Mouse (Mus musculus) megakaryocyte-erythroid progenitor cell, adult 5-6 weeks (primary cell): ENCODE results near the gene Acot7. TPM values are rescaled to one million over a fixed set of nuclear protein-coding genes. Genes with fewer than 3 reads are reported as not detected.

Source experiments
- ATAC-seq: replicated peaks from 2 replicates; pipeline ENCODE4 v1.8.0; 2016; ENCODE audit warnings: mild to moderate bottlenecking, inconsistent platforms; ENCODE audit not compliant: severe bottlenecking, poor library complexity, low FRiP score, low TSS enrichment
- total RNA-seq, 2 experiments: library from RNA; stranded (forward) in 1 of 2; stranded (reverse) in 1 of 2; fragments of 200-1000, 215-1000 nt in 1 of 2; fragments of >200 nt in 1 of 2; fragmentation: Nextera tagmentation in 1 of 2; gene quantifications; 2 replicates each; pipeline ENCODE4 v1.2.3; 2014 to 2017

Acot7 gene
- total RNA-seq, 2 experiments from 2014 or later, result 38.1 to 42.9 TPM

DNA sequence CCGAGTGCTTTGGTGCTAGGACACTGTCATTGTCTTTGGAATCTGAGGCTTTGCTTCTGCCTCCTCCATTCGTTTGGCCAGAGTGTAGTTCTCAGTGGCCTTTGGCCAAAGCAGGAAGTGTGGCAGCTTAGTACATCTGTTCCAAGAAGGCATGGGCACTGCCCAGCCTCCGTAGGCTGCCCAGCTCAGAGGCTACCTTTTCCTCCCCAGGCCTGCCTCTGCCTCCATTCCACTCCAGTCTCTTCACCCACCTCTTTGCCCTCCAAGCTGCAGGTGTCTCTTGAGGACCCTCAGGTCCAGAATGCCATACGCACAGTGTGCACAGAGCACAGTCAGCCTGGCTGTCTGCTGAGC lies 86.2 kb downstream of the Acot7 start:
- ATAC-seq, result no peak

DNA sequence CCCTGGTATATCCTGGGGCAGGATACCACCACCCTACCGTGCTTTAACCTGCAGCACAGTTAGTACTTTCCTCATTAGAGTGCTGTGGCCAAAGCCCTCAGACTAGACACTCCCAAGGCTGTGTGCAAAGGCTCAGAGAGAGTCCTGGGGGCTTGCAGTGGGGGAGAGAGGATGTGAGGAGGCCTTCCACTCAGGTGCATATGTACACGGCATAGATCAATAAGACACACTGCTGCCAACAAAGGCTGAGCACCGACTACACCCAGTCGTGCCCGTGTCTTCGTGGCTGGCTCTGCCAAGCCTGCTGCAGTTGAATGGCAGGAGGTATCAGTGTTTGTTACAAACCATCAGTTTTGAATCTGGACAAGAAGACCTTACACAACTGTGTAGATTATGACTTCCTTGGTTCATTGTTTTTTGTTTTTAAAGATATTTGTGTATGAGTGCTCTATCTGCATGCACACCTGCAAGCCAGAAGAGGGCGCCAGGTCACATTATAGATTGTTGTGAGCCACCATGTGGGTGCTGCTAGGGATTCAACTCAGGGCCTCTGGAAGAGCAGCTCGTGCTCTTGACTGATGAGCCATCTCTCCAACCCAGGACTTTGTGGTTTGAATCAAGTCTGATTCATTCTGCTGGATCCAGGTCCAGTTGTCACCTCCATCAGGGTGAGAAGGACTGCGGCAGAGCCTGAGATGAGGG lies 87.1 kb downstream of the Acot7 start:
- ATAC-seq, result no peak

DNA sequence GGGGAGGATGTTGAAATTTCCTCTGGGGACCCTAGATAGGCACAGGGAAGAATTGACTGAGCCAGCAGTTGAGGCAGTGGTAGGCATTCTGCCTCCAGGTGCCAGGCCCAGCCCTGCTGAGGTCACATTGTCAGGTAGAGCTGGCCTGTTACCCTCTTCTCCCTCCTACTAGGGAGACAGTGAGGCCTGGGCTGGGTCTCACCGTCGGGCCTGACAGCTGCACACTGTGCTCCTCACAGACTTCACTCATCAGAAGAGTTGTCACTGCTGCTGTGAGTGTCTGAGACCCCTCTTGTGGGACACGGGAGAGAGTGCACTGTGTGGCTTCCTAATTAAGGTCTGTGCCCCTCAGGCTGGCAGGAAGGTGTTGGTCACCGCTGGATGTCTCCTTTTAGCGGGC lies 87.9 kb downstream of the Acot7 start:
- no peak for ATAC-seq

DNA sequence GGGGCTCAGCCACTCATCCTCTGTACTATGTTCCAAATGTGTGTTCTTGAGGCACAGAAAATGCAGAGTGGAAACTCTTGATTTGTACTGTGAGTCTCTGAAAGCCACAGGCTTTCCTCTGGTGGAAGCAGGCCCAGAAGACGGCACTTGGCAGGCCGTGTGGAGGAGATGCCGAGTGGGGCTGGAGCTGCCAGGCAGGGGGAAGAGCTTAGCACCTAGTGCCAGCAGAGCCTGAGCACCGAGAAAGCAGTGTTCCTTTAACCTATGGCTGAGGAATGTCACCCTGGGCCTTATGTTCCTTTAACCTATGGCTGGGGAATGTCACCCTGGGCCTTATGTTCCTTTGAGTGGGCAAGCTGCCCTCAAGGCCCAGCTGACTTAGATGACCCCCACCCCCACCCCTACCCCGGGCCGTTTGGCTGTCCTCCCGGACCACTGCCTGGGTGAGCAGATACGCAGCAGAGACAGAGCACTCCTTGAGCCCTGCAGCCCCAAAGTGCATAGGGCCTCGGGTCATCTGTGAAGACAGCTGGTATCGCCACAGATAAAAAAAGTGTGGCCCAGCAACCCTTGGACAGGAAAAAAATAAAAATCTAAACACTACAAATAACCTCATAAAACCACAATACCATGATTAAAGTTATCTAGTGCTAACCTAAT lies 88.4 kb downstream of the Acot7 start:
- no peak for ATAC-seq

DNA sequence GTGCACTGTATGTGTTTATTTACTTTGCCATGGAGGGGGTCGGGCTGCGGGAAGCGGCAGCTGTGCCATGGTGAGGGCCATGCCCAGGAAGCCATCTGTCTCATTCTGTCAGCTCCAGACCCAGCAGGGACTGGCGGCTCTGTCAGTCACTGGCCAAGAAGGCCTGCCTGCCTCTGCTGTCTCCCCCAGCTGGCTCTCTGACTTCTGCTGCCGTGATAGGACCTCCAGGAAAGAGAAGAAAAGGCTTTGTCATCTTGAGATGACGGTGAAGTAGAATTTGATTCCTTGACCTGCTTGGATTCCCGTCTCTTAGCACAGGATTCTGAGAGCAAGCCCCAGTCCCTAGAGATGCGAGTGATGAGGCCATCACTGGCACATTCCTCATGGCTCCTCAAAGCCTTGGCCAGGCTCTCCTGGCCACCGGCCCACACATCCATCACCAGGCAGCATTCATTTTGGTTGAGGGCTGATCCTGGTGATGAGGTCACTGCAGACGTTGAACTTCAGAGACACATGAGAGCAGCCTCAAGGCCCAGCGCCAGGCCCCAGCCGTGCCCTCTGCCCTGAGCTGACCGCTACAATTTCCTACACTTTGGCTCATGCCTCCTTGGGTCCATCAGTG lies 89.9 kb downstream of the Acot7 start:
- no peak for ATAC-seq

DNA sequence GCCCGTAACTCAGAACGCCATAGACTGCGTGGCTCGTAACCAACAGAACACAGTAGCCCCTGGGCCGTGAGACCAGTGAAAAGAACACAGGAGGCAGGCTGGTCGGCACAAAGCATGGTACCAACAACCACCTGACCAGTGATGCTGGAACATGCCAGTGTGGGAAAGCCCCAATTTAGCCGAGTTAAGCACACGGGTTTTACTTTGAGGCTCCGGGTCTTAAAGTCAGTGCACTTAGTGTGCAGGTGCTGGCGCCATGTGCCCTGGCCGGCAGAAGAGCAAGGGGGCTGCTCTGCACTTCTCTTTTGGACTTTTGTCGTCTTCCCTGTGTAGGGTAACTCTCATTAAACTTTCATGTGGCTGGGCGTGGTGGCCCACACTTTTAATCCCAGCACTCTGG lies 92.0 kb downstream of the Acot7 start:
- no peak for ATAC-seq

DNA sequence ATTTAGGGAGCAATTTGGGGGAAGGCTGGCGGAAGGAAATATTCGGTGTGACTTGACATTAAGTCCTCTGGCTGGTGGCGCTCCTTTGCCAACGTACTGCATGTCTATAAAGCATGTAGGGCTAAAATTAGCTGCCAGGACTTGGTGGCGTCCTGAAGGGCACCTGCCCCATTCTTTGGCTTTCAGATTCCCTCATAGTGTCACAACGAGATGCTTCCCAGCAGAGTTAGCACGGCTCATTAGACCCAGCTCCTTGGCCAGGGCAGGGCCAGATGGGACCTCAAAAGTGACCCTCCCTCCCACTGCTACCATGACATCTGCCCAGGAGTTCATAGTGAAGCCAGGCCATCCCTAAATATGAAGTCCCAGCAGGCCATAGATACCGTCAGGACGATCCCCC lies 92.7 kb downstream of the Acot7 start:
- ATAC-seq, result no peak

DNA sequence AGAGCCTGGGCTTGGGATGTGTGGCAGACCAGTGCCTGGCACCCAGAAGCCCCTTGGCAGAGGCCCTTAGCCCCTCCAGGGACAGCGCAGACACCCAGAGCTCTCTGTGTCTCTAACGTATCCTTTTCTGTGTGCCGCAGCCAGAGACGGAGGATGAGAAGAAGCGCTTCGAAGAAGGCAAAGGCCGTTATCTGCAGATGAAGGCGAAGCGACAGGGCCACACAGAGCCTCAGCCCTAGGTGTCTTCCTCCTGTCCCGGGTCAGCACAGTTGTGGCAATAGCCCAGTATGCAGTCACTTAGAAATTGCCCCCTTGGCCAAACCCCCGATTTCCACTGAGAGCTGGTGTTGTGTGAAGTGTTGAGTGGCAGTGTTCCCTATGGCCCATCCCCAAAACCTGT lies 93.4 kb downstream of the Acot7 start:
- ATAC-seq, result no peak

DNA sequence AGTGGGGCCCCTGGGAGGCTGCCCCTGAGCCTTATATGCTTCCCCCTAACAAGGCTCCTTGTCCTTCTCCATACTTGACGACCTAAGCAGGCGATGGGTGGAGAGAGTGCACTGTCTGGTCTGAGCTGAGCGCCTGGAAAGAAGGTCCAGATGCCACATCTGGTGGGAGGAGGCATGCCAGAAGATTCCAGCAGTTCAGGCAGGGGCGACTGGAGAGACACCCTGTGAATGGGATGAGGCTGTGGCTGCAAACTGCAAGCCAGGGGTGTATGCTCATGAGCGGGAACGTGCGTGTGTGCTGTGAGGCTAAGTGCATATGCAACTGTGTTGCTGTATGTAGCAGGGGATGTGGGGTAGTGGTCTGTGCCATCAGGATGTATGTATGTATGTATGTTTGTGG lies 94.1 kb downstream of the Acot7 start:
- ATAC-seq, result no peak

DNA sequence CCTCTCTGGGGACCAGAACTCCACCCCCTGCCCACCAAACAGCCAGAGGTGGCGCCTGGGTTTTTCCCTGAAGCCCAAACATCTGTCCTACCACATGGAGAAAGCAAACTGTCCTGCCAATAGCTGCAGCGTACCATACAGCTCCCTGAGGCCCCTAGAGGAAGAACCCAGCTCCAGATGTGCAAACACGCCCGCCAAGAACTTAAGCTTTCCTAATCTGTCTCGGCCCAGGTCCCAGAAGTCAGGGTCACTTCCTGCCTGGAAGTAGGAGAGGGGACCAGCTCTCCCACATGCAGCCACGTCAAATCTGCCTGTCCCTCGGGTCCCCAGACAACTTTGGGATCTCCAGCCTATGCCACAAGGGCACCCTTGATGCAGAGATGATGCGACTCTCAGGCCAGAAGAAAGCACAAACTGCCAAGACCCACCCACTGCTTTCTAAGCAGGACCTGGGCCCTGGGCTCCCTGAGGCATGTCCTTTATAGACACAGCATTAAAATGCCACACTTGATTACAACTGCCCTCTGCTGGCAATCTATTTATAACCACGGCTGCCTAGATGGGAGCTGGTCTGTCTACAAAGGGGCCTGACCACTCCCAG lies 94.6 kb downstream of the Acot7 start:
- peak; percentile 42; the same call in 1 of the 2 replicates for ATAC-seq

DNA sequence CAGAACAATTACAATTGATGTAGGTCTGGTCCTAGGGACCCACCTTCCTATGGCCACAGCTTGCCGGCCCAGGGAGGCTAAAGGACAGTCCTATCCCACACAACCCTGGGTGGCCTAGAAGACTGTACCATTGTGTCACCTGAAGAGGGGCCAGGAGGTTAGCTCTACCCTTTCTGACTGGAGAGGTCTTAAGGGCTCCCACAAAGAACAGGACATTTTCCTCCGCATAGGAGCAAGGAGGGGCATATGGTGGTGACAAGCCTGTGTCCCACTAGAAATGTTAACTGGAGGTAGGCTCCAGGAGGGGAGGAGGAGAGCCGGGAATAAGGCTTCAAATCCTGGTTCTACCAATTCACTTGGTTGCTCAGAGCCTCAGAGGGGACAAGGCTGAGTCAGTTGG lies 95.3 kb downstream of the Acot7 start:
- no peak for ATAC-seq

DNA sequence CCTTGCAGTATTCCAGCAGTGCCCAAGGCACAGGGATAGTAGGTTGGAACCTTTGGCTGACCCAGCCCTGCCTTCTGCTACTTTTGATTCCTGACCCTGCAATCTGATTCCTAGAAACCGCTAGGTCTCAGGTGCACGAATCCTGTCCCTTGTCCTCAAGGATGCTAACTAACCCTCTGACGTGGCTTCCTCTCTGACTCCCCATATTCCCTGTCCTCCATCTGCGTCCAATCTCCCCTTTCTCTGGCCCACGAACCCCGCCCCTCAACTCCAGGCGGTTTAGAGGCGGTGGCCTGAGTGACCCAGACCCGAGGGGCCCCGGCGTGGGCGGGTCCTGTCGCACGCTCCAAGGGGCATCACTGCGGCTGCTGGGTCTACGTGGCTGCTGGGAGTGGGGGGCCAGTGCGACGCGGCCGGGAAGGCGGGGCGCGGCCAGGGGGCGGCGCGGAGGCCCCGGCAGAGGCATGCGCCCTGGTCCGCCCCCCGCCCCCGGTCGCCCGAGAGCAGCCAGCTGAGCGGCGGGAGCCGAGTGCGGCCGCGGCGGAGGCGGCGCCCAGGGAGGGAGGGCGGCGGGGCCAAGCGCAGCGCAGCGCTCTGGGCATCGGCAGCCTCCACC lies 95.8 kb downstream of the Acot7 start, which contains the start of gene Gpr153:
TSS of gene Gpr153 (plus strand) at position 612 of the 616 bp plus-strand sequence.
- no peak for ATAC-seq

DNA sequence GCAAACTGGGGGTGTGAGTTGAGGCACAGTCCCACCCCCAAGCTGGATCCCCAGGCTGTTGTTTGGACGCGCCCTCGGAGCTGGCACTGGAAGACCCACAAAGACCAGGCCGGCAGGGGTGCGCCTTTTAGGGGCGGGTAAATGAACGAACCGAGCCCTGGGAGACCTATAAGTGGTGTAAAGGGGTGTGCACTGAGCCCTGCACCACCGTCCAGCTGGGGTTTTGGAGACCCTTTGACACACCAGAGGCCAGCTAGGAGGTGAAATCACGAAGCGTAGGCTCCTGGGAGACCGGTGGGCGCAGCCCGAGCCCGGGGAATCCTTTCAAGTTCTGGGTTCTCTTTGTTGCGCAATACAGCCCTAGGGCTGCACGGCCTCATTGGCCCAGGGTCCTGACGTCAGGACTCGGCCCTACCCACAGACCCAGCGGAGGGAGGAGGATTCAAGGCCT lies 96.8 kb downstream of the Acot7 start:
- ATAC-seq, result no peak

DNA sequence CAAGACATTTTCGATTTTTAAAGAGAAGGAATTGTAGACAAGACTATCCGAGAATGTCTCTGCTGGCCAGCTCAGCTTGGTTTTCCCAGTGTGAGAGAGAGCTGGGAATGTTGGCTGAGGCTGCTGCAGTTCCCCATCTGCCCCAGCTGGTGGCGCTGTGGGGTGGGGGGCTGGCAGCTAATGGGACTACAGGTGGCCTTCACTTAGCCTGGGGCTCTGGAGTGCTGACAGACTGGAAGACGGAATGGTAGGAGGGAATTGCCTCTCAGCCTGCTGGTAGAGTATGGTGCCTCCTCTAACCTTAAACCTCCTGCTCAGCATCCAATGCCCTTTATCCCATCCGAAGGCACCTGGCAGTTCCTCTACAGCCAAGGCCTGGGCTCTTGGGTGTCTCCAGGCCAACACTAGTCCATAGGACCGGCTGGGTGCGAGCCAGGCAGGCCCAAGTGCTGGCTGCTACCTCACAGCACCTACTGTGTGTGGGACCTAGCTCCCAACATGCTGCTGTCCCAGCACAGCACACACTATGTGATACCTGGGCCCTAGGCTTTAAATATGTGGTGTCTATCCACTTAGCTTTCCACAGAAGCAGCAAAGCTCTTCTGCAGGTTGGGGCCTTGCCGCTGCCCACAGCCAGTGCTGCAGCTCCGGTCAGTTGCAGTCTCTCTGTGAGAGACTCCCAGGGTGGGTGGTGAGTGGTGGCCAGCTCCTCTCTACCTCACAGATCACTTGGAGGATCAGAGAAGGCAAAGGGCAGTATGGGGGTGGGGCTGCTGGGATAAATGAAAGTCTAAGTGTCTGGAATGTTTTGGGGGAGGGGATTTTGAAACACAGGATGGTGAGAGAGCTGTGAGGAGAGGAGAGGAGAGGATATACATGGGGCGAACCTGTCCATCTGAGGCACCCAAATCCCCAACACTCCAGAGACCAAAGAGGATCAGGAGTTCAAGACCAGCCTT lies 98.7 kb downstream of the Acot7 start:
- no peak for ATAC-seq

DNA sequence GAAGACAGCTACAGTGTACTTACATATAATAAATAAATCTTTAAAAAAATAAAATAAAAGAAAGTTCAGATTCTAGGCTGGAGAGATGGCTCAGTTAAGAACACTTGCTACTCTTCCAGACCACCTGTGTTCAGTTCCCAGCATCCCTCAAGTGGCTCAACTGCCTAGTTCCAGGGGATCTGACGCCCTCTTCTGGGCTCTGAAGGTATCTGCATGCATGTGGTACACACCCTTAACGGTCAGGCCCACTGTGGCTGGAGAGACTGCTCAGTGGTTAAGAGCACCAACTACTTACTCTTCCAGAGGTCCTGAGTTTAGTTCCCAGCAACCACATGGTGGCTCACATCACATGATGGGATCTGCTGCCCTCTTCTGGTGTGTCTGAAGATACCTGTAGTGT lies 100.0 kb downstream of the Acot7 start:
- ATAC-seq, result no peak

DNA sequence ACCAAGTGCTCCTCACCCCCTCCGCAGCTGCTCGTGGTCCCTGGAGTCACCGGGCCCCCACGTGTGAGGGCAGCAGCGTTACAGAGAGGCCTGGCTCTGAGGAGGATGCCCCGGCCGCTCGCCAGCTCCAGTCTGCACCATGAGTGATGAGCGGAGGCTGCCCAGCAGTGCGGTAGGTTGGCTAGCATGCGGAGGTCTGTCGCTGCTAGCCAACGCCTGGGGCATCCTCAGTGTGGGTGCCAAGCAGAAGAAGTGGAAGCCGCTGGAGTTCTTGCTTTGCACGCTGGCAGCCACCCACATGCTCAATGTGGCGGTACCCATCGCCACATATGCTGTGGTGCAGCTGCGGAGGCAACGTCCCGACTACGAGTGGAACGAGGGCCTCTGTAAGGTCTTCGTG lies 101.1 kb downstream of the Acot7 start:
- no peak for ATAC-seq

DNA sequence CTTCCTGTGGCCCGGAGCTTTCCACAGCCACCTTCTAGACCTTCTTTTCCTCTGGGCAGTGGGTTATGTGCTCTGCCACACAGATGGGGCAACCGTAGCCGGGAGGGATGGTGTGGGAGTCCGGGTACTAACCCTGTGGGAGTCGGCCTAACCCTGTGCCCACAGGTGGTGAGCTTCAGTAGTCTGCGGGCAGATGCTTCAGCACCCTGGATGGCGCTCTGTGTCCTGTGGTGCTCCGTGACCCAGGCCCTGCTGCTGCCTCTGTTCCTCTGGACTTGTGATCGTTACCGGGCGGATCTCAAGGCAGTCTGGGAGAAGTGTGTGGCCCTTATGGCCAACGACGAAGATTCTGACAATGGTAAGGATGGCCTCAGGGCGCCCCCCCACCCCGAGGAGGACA lies 103.7 kb downstream of the Acot7 start:
- ATAC-seq, result no peak

DNA sequence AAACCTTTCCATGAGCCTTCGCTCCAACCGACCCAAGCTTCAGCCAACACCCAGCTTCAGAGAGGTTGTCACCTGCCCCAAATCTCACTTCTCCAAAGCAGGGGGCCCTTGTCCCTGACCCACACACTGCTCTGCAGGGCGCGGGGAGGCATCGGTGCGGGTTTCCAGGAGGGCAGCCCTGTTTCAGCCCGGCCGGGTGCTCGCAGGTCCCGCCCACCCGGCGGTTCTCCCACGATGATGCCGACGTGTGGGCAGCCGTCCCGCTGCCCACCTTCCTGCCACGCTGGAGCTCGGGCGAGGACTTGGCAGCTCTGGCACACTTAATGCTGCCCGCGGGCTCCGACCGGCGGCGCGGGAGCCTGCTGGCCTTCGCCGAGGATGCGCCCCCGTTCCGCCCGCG lies 104.8 kb downstream of the Acot7 start:
- ATAC-seq, result no peak
